Mouse (Mus musculus) embryonic facial prominence, embryonic 14.5 days (tissue): ENCODE results near the gene Efcab3. TPM values are rescaled to one million over a fixed set of nuclear protein-coding genes. Genes with fewer than 3 reads are reported as not detected.

Experiments
- ATAC-seq: fragments of 200-750 bp; cut with Nextera tagmentation; 2 replicates; pipeline ENCODE4 v1.8.0; 2017; ENCODE audit warnings: low read depth, moderate number of reproducible peaks, moderate TSS enrichment
- DNase-seq: peaks from one replicate; pipeline ENCODE4 v3.0.0-alpha.2; 2015; ENCODE audit warnings: low spot score
- H3K27ac ChIP-seq: fragments of 300-500 bp; sonication (generic); replicated peaks from 2 replicates; pipeline ENCODE4 v1.5.1; 2014; ENCODE audit warnings: low read depth, mild to moderate bottlenecking, low read length, moderate library complexity
- H3K27me3 ChIP-seq: fragments of 300-500 bp; sonication (generic); replicated peaks from 2 replicates; pipeline ENCODE4 v1.6.1; 2014; ENCODE audit warnings: low read length; ENCODE audit not compliant: control insufficient read depth, insufficient read depth
- H3K36me3 ChIP-seq: fragments of 300-500 bp; sonication (generic); 2 replicates; pipeline ENCODE4 v1.6.1; 2014; ENCODE audit warnings: low read length, mixed read lengths; ENCODE audit not compliant: control insufficient read depth, insufficient read depth
- H3K4me1 ChIP-seq: fragments of 300-500 bp; sonication (generic); 2 replicates; pipeline ENCODE4 v1.6.1; 2014; ENCODE audit warnings: antibody characterized with exemption, low read length; ENCODE audit not compliant: control insufficient read depth, insufficient read depth
- H3K4me2 ChIP-seq: fragments of 300-500 bp; sonication (generic); 2 replicates; pipeline ENCODE4 v1.6.1; 2014; ENCODE audit warnings: low read depth, mild to moderate bottlenecking, low read length, moderate library complexity, mixed read lengths
- H3K4me3 ChIP-seq: fragments of 300-500 bp; sonication (generic); 2 replicates; pipeline ENCODE4 v1.5.1; 2014; ENCODE audit warnings: low read depth, mild to moderate bottlenecking, low read length
- H3K9ac ChIP-seq: fragments of 300-500 bp; sonication (generic); 2 replicates; pipeline ENCODE4 v1.6.1; 2014; ENCODE audit warnings: low read depth, mild to moderate bottlenecking, low read length, moderate library complexity, mixed read lengths
- H3K9me3 ChIP-seq: fragments of 300-500 bp; sonication (generic); 2 replicates; pipeline ENCODE4 v1.6.1; 2016; ENCODE audit warnings: low read length; ENCODE audit not compliant: control insufficient read depth
- WGBS: fragments of 180-500 bp; shearing (Covaris S2); extraction: QIAGEN DNeasy Blood & Tissue Kit; methylation state at CpG from one replicate; pipeline ENCODE4 v1.1.7; 2014; 5-methylcytosine and 5-hydroxymethylcytosine counted together
- polyA plus RNA-seq: library from polyadenylated mRNA; unstranded; fragments of >200 nt; fragmentation: Nextera tagmentation; extraction: Ambion mirVana; gene quantifications from 2 replicates; pipeline ENCODE4 v1.2.1, GENCODE M21; 2014

The Efcab3 gene
- polyA plus RNA-seq, 1 experiment from 2014 or later: not detected

DNA sequence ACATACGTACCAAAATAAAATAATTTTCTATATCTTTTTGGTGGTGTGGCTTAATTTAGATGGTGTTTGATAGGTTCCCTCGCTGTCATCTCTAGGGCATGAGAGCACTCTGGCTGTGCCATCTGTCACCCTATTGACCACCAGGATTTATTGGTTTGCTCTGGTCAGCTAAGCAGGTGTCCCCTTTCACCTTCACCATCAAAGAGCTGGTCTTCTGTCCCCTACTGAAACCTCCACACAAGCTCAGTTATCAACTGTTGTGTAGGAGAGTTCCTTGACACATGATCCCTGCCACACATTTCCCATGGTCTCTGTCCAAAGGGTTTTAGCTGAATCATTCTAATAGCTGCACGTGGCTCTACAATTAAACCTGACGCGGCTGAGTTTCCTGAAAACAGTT, 77.7 kb downstream of the Efcab3 start:
- Histone ChIP-seq H3K27ac (no peak overlapping the region), H3K36me3 (peaks cover 49% of the 10 kb centered on the region), H3K4me2 (no peak overlapping the region), H3K9me3 (no peaks in the 10 kb centered on the region), H3K27me3 (no peaks in the 10 kb centered on the region), H3K4me3 (no peak overlapping the region), H3K9ac (no peak overlapping the region), H3K4me1 (no peaks in the 10 kb centered on the region)
- WGBS: 92% methylated on average over 5 of the region's 5 CpGs
- ATAC-seq (no peak), DNase-seq (no peak)

GRCm38 (mm10) chr11:105143564-105143963, 80.2 kb downstream of the Efcab3 start:
- Histone ChIP-seq H3K4me1 (no peaks in the 10 kb centered on the region), H3K36me3 (peaks cover 25% of the 10 kb centered on the region), H3K9me3 (no peaks in the 10 kb centered on the region), H3K4me3 (no peak overlapping the region), H3K9ac (no peak overlapping the region), H3K4me2 (no peak overlapping the region), H3K27me3 (no peaks in the 10 kb centered on the region), H3K27ac (no peak overlapping the region)
- DNase-seq (no peak), ATAC-seq (no peak)

GRCm38 (mm10) chr11:105144084-105144483, 80.7 kb downstream of the Efcab3 start:
- Histone ChIP-seq H3K36me3 (peaks cover 21% of the 10 kb centered on the region), H3K4me3 (no peak overlapping the region)

DNA sequence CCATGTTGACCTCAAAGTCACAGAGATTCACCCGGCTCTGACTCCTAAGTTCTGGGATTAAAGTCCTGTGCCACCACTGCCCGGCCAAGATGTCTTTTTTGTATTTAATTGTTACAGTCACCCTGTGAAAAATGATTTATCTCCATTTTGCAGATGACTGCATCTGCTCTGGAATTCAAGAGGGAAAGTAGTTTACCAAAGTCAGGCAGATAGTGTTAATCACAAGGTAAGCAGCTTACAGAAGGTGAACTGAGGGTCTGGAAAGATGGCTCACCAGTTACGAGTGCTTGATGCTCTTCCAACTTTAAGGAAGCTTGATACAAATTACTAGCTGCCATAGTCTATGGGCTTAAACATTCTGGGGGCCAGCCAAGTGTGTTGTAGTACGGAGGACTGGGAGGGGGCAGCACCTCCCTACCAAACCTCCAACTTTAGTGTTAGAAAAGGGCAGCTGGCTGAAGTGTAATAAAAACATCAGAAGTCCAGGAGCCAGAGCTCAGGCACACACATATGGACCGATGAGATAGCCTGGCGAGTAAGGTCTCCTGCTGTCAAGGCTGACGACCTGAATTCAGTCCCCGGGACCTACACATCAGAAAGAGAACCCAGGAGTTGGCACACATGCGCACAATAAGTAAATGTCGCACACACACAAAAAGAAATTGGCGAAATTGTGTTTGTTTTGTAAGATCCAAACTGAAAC, 81.3 kb downstream of the Efcab3 start:
- Histone ChIP-seq H3K27me3 (no peaks in the 10 kb centered on the region), H3K9ac (no peak overlapping the region), H3K4me1 (no peaks in the 10 kb centered on the region), H3K36me3 (peaks cover 15% of the 10 kb centered on the region), H3K4me2 (no peak overlapping the region), H3K4me3 (no peak overlapping the region), H3K9me3 (no peaks in the 10 kb centered on the region), H3K27ac (no peak overlapping the region)
- DNase-seq (no peak), ATAC-seq (no peak)
- WGBS: 79% methylated on average over 11 of the region's 11 CpGs

More at GRCm38 (mm10) chr11:105144084-105144483, 80.7 kb downstream of the Efcab3 start:
- Histone ChIP-seq H3K9me3 (no peaks in the 10 kb centered on the region), H3K4me1 (no peaks in the 10 kb centered on the region), H3K27ac (no peak overlapping the region), H3K27me3 (no peaks in the 10 kb centered on the region), H3K4me2 (no peak overlapping the region), H3K9ac (no peak overlapping the region)
- WGBS: 77% methylated on average over 3 of the region's 3 CpGs
- no peak for DNase-seq
- ATAC-seq: no peak

DNA sequence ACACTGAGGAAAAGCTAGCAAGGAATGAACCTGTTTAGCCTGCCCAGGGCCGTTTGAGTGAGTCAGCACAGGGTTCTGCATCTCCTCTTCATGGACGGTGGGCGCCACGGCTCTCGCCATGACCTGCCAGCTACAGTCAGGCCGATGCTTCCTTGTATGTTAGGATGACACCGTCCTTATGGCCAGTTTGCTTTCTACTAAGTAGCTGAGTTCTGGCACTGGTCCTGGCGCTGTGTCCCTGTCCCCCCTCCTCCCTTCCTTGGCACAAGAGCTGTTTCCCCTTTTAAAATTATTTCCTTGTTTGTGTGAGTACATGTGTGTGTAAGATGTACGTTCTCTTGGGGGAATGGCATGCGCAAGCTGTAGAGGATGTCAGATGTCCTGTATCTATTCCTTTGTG, 81.8 kb downstream of the Efcab3 start:
- peaks cover 9% of the 10 kb centered on the region for H3K36me3 ChIP-seq
- 93% methylated on average over 10 of the region's 10 CpGs for WGBS
- H3K27ac ChIP-seq: no peak overlapping the region
- no peak overlapping the region for H3K4me2 ChIP-seq
- no peaks in the 10 kb centered on the region for H3K27me3 ChIP-seq
- H3K9me3 ChIP-seq: no peaks in the 10 kb centered on the region
- ATAC-seq (no peak), DNase-seq (no peak)
- no peaks in the 10 kb centered on the region for H3K4me1 ChIP-seq
- no peak overlapping the region for H3K4me3 ChIP-seq
- H3K9ac ChIP-seq: no peak overlapping the region

- Histone ChIP-seq H3K27me3 (no peaks in the 10 kb centered on the region), H3K9ac (no peak within 1 kb of the TSS), H3K4me3 (no peak within 1 kb of the TSS), H3K36me3 (no peaks in the 10 kb centered on the region), H3K27ac (no peak within 1 kb of the TSS), H3K4me1 (no peaks in the 10 kb centered on the region), H3K9me3 (no peaks in the 10 kb centered on the region), H3K4me2 (no peak within 1 kb of the TSS)
- no peak for ATAC-seq
- WGBS: 68% methylated on average over 3 of the region's 3 CpGs
- no peak for DNase-seq
These were observed 83.2 kb downstream of the Efcab3 start, which contains the start of gene Gm10842 for GRCm38 (mm10) chr11:105146593-105146992. Gene Gm10842 (plus strand): TSS chr11:105146893.

GRCm38 (mm10) chr11:105149353-105149752, 86.0 kb downstream of the Efcab3 start:
- Histone ChIP-seq H3K9ac (no peak overlapping the region), H3K9me3 (no peaks in the 10 kb centered on the region), H3K4me3 (no peak overlapping the region), H3K27me3 (no peaks in the 10 kb centered on the region), H3K4me2 (no peak overlapping the region), H3K27ac (no peak overlapping the region), H3K4me1 (peaks cover 6% of the 10 kb centered on the region), H3K36me3 (no peaks in the 10 kb centered on the region)
- DNase-seq (no peak), ATAC-seq (no peak)
- 65% methylated on average over 3 of the region's 3 CpGs for WGBS

DNA sequence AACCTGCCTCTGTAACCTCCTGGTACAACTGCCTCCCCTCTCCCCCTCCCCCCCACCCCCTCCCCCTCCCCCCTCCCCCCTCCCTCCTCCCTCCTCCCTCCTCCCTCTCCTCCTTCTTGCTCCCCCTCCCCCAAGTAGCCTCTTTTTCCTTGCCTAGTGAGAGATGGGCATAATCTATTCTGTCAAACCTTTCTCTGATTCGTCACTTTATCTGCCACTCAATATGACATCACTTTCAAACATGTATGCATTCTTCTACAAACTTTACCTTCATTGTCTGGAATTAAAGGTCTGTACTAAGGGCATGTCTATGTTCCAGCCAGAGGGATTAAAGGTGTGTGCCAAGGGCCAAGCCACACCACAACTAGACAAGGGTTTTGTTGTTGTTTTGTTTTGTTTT, 86.4 kb downstream of the Efcab3 start:
- DNase-seq (no peak), ATAC-seq (no peak)
- no peak overlapping the region for H3K4me2 ChIP-seq
- no peak overlapping the region for H3K27ac ChIP-seq
- peaks cover 6% of the 10 kb centered on the region for H3K4me1 ChIP-seq
- no peaks in the 10 kb centered on the region for H3K36me3 ChIP-seq
- no peaks in the 10 kb centered on the region for H3K27me3 ChIP-seq
- WGBS: 100% methylated on average over 1 of the region's 1 CpGs
- no peak overlapping the region for H3K9ac ChIP-seq
- no peak overlapping the region for H3K4me3 ChIP-seq
- H3K9me3 ChIP-seq: no peaks in the 10 kb centered on the region

DNA sequence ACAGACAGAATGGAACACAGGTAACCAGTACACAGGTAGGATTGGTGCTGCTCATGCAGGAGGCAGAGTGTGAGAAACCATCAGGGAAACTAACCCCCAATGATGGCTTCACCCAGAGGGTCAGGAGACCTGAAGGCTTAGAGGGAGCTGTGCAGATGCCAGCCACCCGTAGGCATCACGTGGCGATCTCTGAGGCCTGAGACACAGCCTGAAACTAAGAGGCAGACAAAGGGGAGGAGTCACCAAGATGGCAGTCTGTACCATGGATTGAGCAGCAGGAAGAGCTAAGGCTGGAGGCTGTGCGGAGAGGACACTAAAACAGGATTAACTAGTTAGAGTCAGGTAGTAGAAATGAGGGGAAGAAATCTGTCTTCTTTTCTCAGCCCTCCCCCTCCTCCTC, 87.3 kb downstream of the Efcab3 start:
- no peaks in the 10 kb centered on the region for H3K36me3 ChIP-seq
- ATAC-seq (no peak), DNase-seq (no peak)
- peaks cover 6% of the 10 kb centered on the region for H3K4me1 ChIP-seq
- no peaks in the 10 kb centered on the region for H3K9me3 ChIP-seq
- WGBS: 60% methylated on average over 4 of the region's 4 CpGs
- no peak overlapping the region for H3K4me3 ChIP-seq
- H3K27ac ChIP-seq: no peak overlapping the region
- no peaks in the 10 kb centered on the region for H3K27me3 ChIP-seq
- H3K9ac ChIP-seq: no peak overlapping the region
- no peak overlapping the region for H3K4me2 ChIP-seq
